Mouse (Mus musculus) heart, embryonic 11.5 days (tissue): Measurements from ENCODE around the gene Chad. TPM values are rescaled to one million over a fixed set of nuclear protein-coding genes. Genes with fewer than 3 reads are reported as not detected.

Experiments used
- ATAC-seq: fragments of 200-750 bp; cut with Nextera tagmentation; replicated peaks from 2 replicates; pipeline ENCODE4 v1.8.0; 2017; ENCODE audit warnings: moderate library complexity; ENCODE audit not compliant: insufficient number of reproducible peaks, low FRiP score, low TSS enrichment
- H3K27ac ChIP-seq: fragments of 300-500 bp; sonication (generic); 2 replicates; pipeline ENCODE4 v1.5.1; 2014; ENCODE audit warnings: mild to moderate bottlenecking, low read depth, low read length
- H3K27me3 ChIP-seq: fragments of 300-500 bp; sonication (generic); 2 replicates; pipeline ENCODE4 v1.6.1; 2014; ENCODE audit warnings: mild to moderate bottlenecking, low read length, mixed read lengths; ENCODE audit not compliant: control insufficient read depth, insufficient read depth
- H3K36me3 ChIP-seq: fragments of 300-500 bp; sonication (generic); 2 replicates; pipeline ENCODE4 v1.6.1; 2014; ENCODE audit warnings: mild to moderate bottlenecking, low read length, moderate library complexity, mixed read lengths; ENCODE audit not compliant: control insufficient read depth, insufficient read depth
- H3K4me1 ChIP-seq: fragments of 300-500 bp; sonication (generic); 2 replicates; pipeline ENCODE4 v1.6.1; 2014; ENCODE audit warnings: low read length; ENCODE audit not compliant: control insufficient read depth, insufficient read depth
- H3K4me2 ChIP-seq: fragments of 300-500 bp; sonication (generic); 2 replicates; pipeline ENCODE4 v1.6.1; 2014; ENCODE audit warnings: mild to moderate bottlenecking, moderate library complexity
- H3K4me3 ChIP-seq: fragments of 300-500 bp; sonication (generic); 2 replicates; pipeline ENCODE4 v1.5.1; 2014; ENCODE audit warnings: low read depth, low read length
- H3K9ac ChIP-seq: fragments of 300-500 bp; sonication (generic); 2 replicates; pipeline ENCODE4 v1.6.1; 2014; ENCODE audit warnings: mild to moderate bottlenecking, low read depth, low read length, moderate library complexity
- H3K9me3 ChIP-seq: fragments of 300-500 bp; sonication (generic); replicated peaks from 2 replicates; pipeline ENCODE4 v1.6.1; 2016; ENCODE audit warnings: low read length; ENCODE audit not compliant: control insufficient read depth
- WGBS: fragments of 180-500 bp; shearing (Covaris S2); extraction: QIAGEN DNeasy Blood & Tissue Kit; methylation state at CpG from one replicate; pipeline ENCODE4 v1.1.7; 2014; ENCODE audit not compliant: insufficient replicate concordance; 5-methylcytosine and 5-hydroxymethylcytosine counted together
- polyA plus RNA-seq: library from polyadenylated mRNA; unstranded; fragments of >200 nt; fragmentation: Nextera tagmentation; extraction: Ambion mirVana; gene quantifications from 2 replicates; pipeline ENCODE4 v1.2.1, GENCODE M21; 2014

Gene Chad
- polyA plus RNA-seq, 1 experiment from 2014 or later, result not detected

DNA sequence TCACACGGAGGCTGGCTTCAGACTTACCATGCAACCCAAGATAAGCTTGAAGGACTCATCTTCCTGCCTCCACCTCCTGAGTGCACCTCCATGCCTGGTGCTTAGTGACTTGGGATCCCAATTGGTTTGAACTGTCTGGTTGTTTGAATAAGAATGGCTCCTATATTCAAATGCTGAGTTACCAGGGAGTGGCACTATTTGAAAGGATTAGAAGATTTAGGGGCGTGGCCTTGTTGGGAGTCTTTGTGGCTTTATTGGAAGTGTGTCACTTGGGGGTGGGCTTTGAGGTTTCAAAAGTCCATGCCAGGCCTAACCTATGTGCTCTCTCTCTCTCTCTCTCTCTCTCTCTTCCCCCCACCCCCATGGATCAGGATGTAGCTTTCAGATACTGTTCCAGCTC, 52.8 kb downstream of the Chad start:
- no peaks in the 10 kb centered on the region for H3K27me3 ChIP-seq
- H3K36me3 ChIP-seq, result no peaks in the 10 kb centered on the region
- ATAC-seq, result no peak
- no peak overlapping the region for H3K4me2 ChIP-seq
- H3K9me3 ChIP-seq, result no peaks in the 10 kb centered on the region
- WGBS, result 80% methylated on average over 2 of the region's 2 CpGs
- H3K27ac ChIP-seq, result no peak overlapping the region
- H3K4me1 ChIP-seq, result no peaks in the 10 kb centered on the region
- no peak overlapping the region for H3K4me3 ChIP-seq
- H3K9ac ChIP-seq, result no peak overlapping the region

Other genes starting within 250 kb of the Chad start
- gene Luc7l3, start 243.1 kb upstream of the Chad start, polyA plus RNA-seq, result 77.9 and 79.4 TPM in 2 replicates
- gene Ankrd40, start 237.0 kb upstream of the Chad start, polyA plus RNA-seq, result 34.3 and 34.9 TPM in 2 replicates
- gene Abcc3, start 172.1 kb upstream of the Chad start, polyA plus RNA-seq, result 0.34 and 0.96 TPM in 2 replicates
- 2.7 and 4.3 TPM in 2 replicates for gene Cacna1g, start 90.8 kb upstream of the Chad start, polyA plus RNA-seq
- 0.15 TPM in 1 of 2 replicates, not detected in the other for gene Spata20, start 78.9 kb upstream of the Chad start, polyA plus RNA-seq
- 8.2 and 9.1 TPM in 2 replicates for gene Epn3, start 65.1 kb upstream of the Chad start, polyA plus RNA-seq
- gene Mycbpap, start 43.3 kb upstream of the Chad start, polyA plus RNA-seq, result 9.1 and 9.9 TPM in 2 replicates
- gene Rsad1, start 15.8 kb upstream of the Chad start, polyA plus RNA-seq, result 2.6 and 4.6 TPM in 2 replicates
- 4.3 and 4.7 TPM in 2 replicates for gene Acsf2, start 36.8 kb downstream of the Chad start, polyA plus RNA-seq
- gene Lrrc59, start 64.7 kb downstream of the Chad start, polyA plus RNA-seq, result 137 and 170 TPM in 2 replicates
- gene Mrpl27, start 88.7 kb downstream of the Chad start, polyA plus RNA-seq, result 128 and 136 TPM in 2 replicates
- gene Eme1, start 88.9 kb downstream of the Chad start, polyA plus RNA-seq, result 17.5 and 17.9 TPM in 2 replicates
- 9.0 and 11.9 TPM in 2 replicates for gene Xylt2, start 112.5 kb downstream of the Chad start, polyA plus RNA-seq
- not detected in 2 replicates for gene Gm11541, start 139.5 kb downstream of the Chad start, polyA plus RNA-seq
- gene Cdc34b, start 176.7 kb downstream of the Chad start, polyA plus RNA-seq, result 0.13 TPM in 1 of 2 replicates, not detected in the other
- not detected in 2 replicates for gene Tmem92, start 217.7 kb downstream of the Chad start, polyA plus RNA-seq